ENCODE assay signal across 22 mouse cellular contexts in genomic region chr10:119123517-119123916, GRCm38 (mm10).
DNase-seq lines count a peak whose midpoint lies in the region; ATAC-seq and TF ChIP-seq lines count a peak whose summit lies in the region.
"Had no signal": no experiment of that assay in that cellular context is flagged by ENCODE, and none has a peak within 500 bp of the region (broad histone marks: within the 10 kb centered on the region; RNA-seq: fewer than 3 reads in every experiment).

No protein-coding gene starts in this region.

- no peak overlapping the region for H3K4me3 ChIP-seq in hindbrain, embryonic 10.5 days
- H3K4me3 ChIP-seq in hindbrain, postnatal 0 days (ENCODE audit: low read length), result no peak overlapping the region
- H3K4me3 ChIP-seq in midbrain, embryonic 12.5 days, result no peak overlapping the region
- no peak overlapping the region for H3K4me3 ChIP-seq in midbrain, embryonic 14.5 days (replicated peaks; ENCODE audit: low read depth, low read length)
- H3K4me3 ChIP-seq: embryonic facial prominence, embryonic 13.5 days; forebrain, embryonic 13.5 days; heart, adult 2 months; heart, embryonic 15.5 days had no signal

- no peak for ATAC-seq in hindbrain, postnatal 0 days
- peak; percentile 56; the same call in 1 of the 2 replicates for ATAC-seq in midbrain, embryonic 12.5 days (ENCODE audit: low FRiP score, low read depth)
- no peak for ATAC-seq in midbrain, embryonic 14.5 days (ENCODE audit: low FRiP score, low TSS enrichment)
- ATAC-seq in monocyte, adult 5-6 weeks (replicated peaks; ENCODE audit: insufficient number of reproducible peaks, low FRiP score, low TSS enrichment, poor library complexity, severe bottlenecking), result no peak
- ATAC-seq: activated CD4-positive, CD25-positive, alpha-beta regulatory T cell, adult 4 months; forebrain, embryonic 13.5 days; forebrain, postnatal 0 days; hindbrain, embryonic 16.5 days; Patski had no signal

- H3K36me3 ChIP-seq in hindbrain, embryonic 10.5 days, result no peaks in the 10 kb centered on the region
- H3K36me3 ChIP-seq in hindbrain, postnatal 0 days (ENCODE audit: insufficient read depth, low read length), result no peaks in the 10 kb centered on the region
- H3K36me3 ChIP-seq in midbrain, embryonic 12.5 days, result no peaks in the 10 kb centered on the region
- H3K36me3 ChIP-seq in midbrain, embryonic 14.5 days (ENCODE audit: control insufficient read depth, insufficient read depth, low read length), result no peaks in the 10 kb centered on the region
- H3K36me3 ChIP-seq: embryonic facial prominence, embryonic 13.5 days; heart, embryonic 15.5 days had no signal

- peaks cover 5% of the 10 kb centered on the region; the same call in 1 of the 2 replicates for H3K9me3 ChIP-seq in hindbrain, embryonic 10.5 days
- no peaks in the 10 kb centered on the region for H3K9me3 ChIP-seq in hindbrain, postnatal 0 days (ENCODE audit: low read length)
- H3K9me3 ChIP-seq in midbrain, embryonic 12.5 days, result 0 out of 2 replicates have a peak, but pooled peaks cover 5% of the 10 kb centered on the region
- H3K9me3 ChIP-seq in midbrain, embryonic 14.5 days (ENCODE audit: control insufficient read depth, low read length), result 0 out of 2 replicates have a peak, but pooled peaks cover 3% of the 10 kb centered on the region
- H3K9me3 ChIP-seq: embryonic facial prominence, embryonic 13.5 days; forebrain, embryonic 13.5 days; heart, embryonic 15.5 days had no signal

- peak overlapping the region; percentile 41; the same call in 1 of the 2 replicates for H3K27ac ChIP-seq in hindbrain, embryonic 10.5 days
- H3K27ac ChIP-seq in hindbrain, postnatal 0 days, result no peak overlapping the region
- H3K27ac ChIP-seq in midbrain, embryonic 12.5 days (replicated peaks), result 0 out of 2 replicates have a peak overlapping the region, but pooled peaks have one; percentile 6
- H3K27ac ChIP-seq in midbrain, embryonic 14.5 days (replicated peaks; ENCODE audit: low read depth, low read length), result no peak overlapping the region
- H3K27ac ChIP-seq: embryonic facial prominence, embryonic 13.5 days; forebrain, embryonic 13.5 days; heart, adult 2 months; heart, embryonic 15.5 days had no signal

- peak; percentile 68 for DNase-seq in hindbrain, embryonic 10.5 days (ENCODE audit: low spot score)
- DNase-seq in hindbrain, postnatal 0 days (ENCODE audit: low spot score), result no peak
- DNase-seq in midbrain, embryonic 14.5 days, result no peak
- DNase-seq in mesoderm, embryonic 11.5 days (ENCODE audit: low read depth, low spot score), result peak; percentile 48
- DNase-seq: adrenal gland, postnatal 14 days; cerebellum, adult 11-12 months; cerebellum, adult 9-10 months; cerebellum, postnatal 25 days; forebrain, postnatal 0 days; gastrocnemius, postnatal 14 days; heart, adult 2 months; heart, postnatal 14 days had no signal

- WGBS in hindbrain, embryonic 10.5 days, result 29% methylated on average over 5 of the region's 5 CpGs
- WGBS in hindbrain, postnatal 0 days, result 11% methylated on average over 5 of the region's 5 CpGs
- WGBS in midbrain, embryonic 12.5 days, result 17% methylated on average over 5 of the region's 5 CpGs
- WGBS in midbrain, embryonic 14.5 days, result 16% methylated on average over 5 of the region's 5 CpGs

- no peaks in the 10 kb centered on the region for H3K27me3 ChIP-seq in hindbrain, embryonic 10.5 days (ENCODE audit: insufficient read depth, poor library complexity, severe bottlenecking)
- no peaks in the 10 kb centered on the region for H3K27me3 ChIP-seq in hindbrain, postnatal 0 days (ENCODE audit: insufficient read depth, low read length)
- no peaks in the 10 kb centered on the region for H3K27me3 ChIP-seq in midbrain, embryonic 12.5 days
- no peaks in the 10 kb centered on the region for H3K27me3 ChIP-seq in midbrain, embryonic 14.5 days (ENCODE audit: control insufficient read depth, insufficient read depth, low read length)
- H3K27me3 ChIP-seq: CH12.LX; embryonic facial prominence, embryonic 13.5 days; forebrain, embryonic 13.5 days; heart, embryonic 15.5 days; Patski had no signal

- H3K9ac ChIP-seq in hindbrain, postnatal 0 days (replicated peaks; ENCODE audit: low read length), result no peak overlapping the region
- no peak overlapping the region for H3K9ac ChIP-seq in midbrain, embryonic 12.5 days (replicated peaks)
- H3K9ac ChIP-seq in midbrain, embryonic 14.5 days (replicated peaks; ENCODE audit: low read length), result no peak overlapping the region
- H3K9ac ChIP-seq: embryonic facial prominence, embryonic 13.5 days; forebrain, embryonic 13.5 days; forebrain, postnatal 0 days; heart, embryonic 15.5 days had no signal

- peaks cover 12% of the 10 kb centered on the region; the same call in 1 of the 2 replicates for H3K4me1 ChIP-seq in hindbrain, embryonic 10.5 days (replicated peaks)
- H3K4me1 ChIP-seq in hindbrain, postnatal 0 days (ENCODE audit: insufficient read depth, low read length), result no peaks in the 10 kb centered on the region
- H3K4me1 ChIP-seq in midbrain, embryonic 12.5 days, result no peaks in the 10 kb centered on the region
- no peaks in the 10 kb centered on the region for H3K4me1 ChIP-seq in midbrain, embryonic 14.5 days (ENCODE audit: control insufficient read depth, insufficient read depth, low read length)
- H3K4me1 ChIP-seq: embryonic facial prominence, embryonic 13.5 days; forebrain, embryonic 13.5 days; heart, embryonic 15.5 days had no signal

- no peak overlapping the region for H3K4me2 ChIP-seq in hindbrain, postnatal 0 days (ENCODE audit: low read depth, low read length)
- H3K4me2 ChIP-seq in midbrain, embryonic 12.5 days (replicated peaks), result no peak overlapping the region
- no peak overlapping the region for H3K4me2 ChIP-seq in midbrain, embryonic 14.5 days (ENCODE audit: low read length)
- H3K4me2 ChIP-seq: embryonic facial prominence, embryonic 13.5 days; forebrain, embryonic 13.5 days; heart, embryonic 11.5 days; heart, embryonic 15.5 days had no signal

- no peak for TF ChIP-seq CTCF in hindbrain, postnatal 0 days (IDR thresholded peaks at IDR 0.05; ENCODE audit: low read depth)

Comparison
In these comparisons a context has a peak if more than half of its experiments do, and no peak if none do; other contexts are left out.
1. DNase-seq: peak in hindbrain, embryonic 10.5 days (single experiment) and mesoderm, embryonic 11.5 days (single experiment); none in hindbrain, postnatal 0 days (single experiment) and midbrain, embryonic 14.5 days (single experiment).
2. H3K27ac ChIP-seq: peak in hindbrain, embryonic 10.5 days (single experiment) and midbrain, embryonic 12.5 days (single experiment); none in hindbrain, postnatal 0 days (single experiment) and midbrain, embryonic 14.5 days (single experiment).